In genomic region chr16:19903792-19904191, GRCm38 (mm10) we compare ENCODE assay signal across 30 mouse cellular contexts.
"Had no signal": no experiment of that assay in that cellular context is flagged by ENCODE, and none has a peak within 500 bp of the region (broad histone marks: within the 10 kb centered on the region; RNA-seq: fewer than 3 reads in every experiment).

No protein-coding gene starts in this region.

- H3K27me3 ChIP-seq: limb, embryonic 12.5 days; limb, embryonic 13.5 days; limb, embryonic 15.5 days; liver, embryonic 12.5 days; liver, embryonic 13.5 days; liver, embryonic 15.5 days; lung, embryonic 15.5 days; megakaryocyte, embryonic 14.5 days; midbrain, embryonic 12.5 days; midbrain, embryonic 13.5 days; midbrain, embryonic 15.5 days; neural tube, embryonic 12.5 days had no signal

- H3K9me3 ChIP-seq: limb, embryonic 10.5 days; limb, embryonic 12.5 days; limb, embryonic 13.5 days; limb, embryonic 15.5 days; liver, embryonic 12.5 days; liver, embryonic 13.5 days; liver, embryonic 15.5 days; lung, embryonic 15.5 days; megakaryocyte, embryonic 14.5 days; midbrain, embryonic 10.5 days; midbrain, embryonic 12.5 days; midbrain, embryonic 13.5 days; midbrain, embryonic 15.5 days; neural tube, embryonic 12.5 days had no signal

- H3K4me3 ChIP-seq: limb, embryonic 10.5 days; limb, embryonic 12.5 days; limb, embryonic 13.5 days; limb, embryonic 15.5 days; liver, embryonic 12.5 days; liver, embryonic 13.5 days; liver, embryonic 15.5 days; lung, embryonic 15.5 days; megakaryocyte, embryonic 14.5 days; midbrain, embryonic 10.5 days; midbrain, embryonic 12.5 days; midbrain, embryonic 13.5 days; midbrain, embryonic 15.5 days; myocyte; neural tube, embryonic 12.5 days had no signal

- H3K36me3 ChIP-seq: limb, embryonic 10.5 days; limb, embryonic 12.5 days; limb, embryonic 13.5 days; limb, embryonic 15.5 days; liver, embryonic 12.5 days; liver, embryonic 13.5 days; liver, embryonic 15.5 days; lung, embryonic 15.5 days; midbrain, embryonic 10.5 days; midbrain, embryonic 12.5 days; midbrain, embryonic 13.5 days; midbrain, embryonic 15.5 days; neural tube, embryonic 12.5 days had no signal

- H3K27ac ChIP-seq: limb, embryonic 10.5 days; limb, embryonic 12.5 days; limb, embryonic 13.5 days; limb, embryonic 15.5 days; liver, embryonic 12.5 days; liver, embryonic 13.5 days; liver, embryonic 14.5 days; liver, embryonic 15.5 days; lung, embryonic 15.5 days; macrophage; midbrain, embryonic 10.5 days; midbrain, embryonic 12.5 days; midbrain, embryonic 13.5 days; midbrain, embryonic 15.5 days; neural tube, embryonic 12.5 days had no signal

- H3K4me1 ChIP-seq: limb, embryonic 10.5 days; limb, embryonic 12.5 days; limb, embryonic 13.5 days; limb, embryonic 15.5 days; liver, embryonic 15.5 days; lung, embryonic 15.5 days; midbrain, embryonic 10.5 days; midbrain, embryonic 12.5 days; midbrain, embryonic 13.5 days; midbrain, embryonic 15.5 days; neural tube, embryonic 12.5 days had no signal

- H3K9ac ChIP-seq: limb, embryonic 12.5 days; limb, embryonic 13.5 days; limb, embryonic 15.5 days; liver, embryonic 12.5 days; liver, embryonic 13.5 days; liver, embryonic 14.5 days; liver, embryonic 15.5 days; liver, postnatal 0 days; lung, embryonic 14.5 days; lung, embryonic 15.5 days; midbrain, embryonic 12.5 days; midbrain, embryonic 13.5 days; midbrain, embryonic 15.5 days; neural tube, embryonic 12.5 days had no signal

- H3K4me2 ChIP-seq: limb, embryonic 12.5 days; limb, embryonic 13.5 days; limb, embryonic 15.5 days; liver, embryonic 11.5 days; liver, embryonic 12.5 days; liver, embryonic 13.5 days; liver, embryonic 15.5 days; lung, embryonic 14.5 days; lung, embryonic 15.5 days; midbrain, embryonic 11.5 days; midbrain, embryonic 12.5 days; midbrain, embryonic 13.5 days; midbrain, embryonic 15.5 days; neural tube, embryonic 12.5 days had no signal

- DNase-seq: left cerebral cortex, postnatal 4 days; liver; liver, embryonic 13.5 days; liver, postnatal 0 days; lung, adult 18-20 months; lung, adult 2 months; lung, embryonic 14.5 days; lung, postnatal 10 days; lung, postnatal 14 days; lung, postnatal 36 days; lung, postnatal 4 days; midbrain, embryonic 14.5 days had no signal
